Mouse (Mus musculus) fat pad, adult 2 months (tissue): ENCODE measurements around the gene Derl3.
"Not testable (repeated sequence)": the region's sequence is repeated elsewhere in the genome, so short reads cannot be mapped to it uniquely, and the experiment has no call there.

Experiments used
- DNase-seq: peaks from one replicate; pipeline ENCODE4 v3.0.0-alpha.2; 2011; ENCODE audit warnings: low read depth, low spot score; ENCODE audit errors: extremely low read depth

Derl3 gene

DNA sequence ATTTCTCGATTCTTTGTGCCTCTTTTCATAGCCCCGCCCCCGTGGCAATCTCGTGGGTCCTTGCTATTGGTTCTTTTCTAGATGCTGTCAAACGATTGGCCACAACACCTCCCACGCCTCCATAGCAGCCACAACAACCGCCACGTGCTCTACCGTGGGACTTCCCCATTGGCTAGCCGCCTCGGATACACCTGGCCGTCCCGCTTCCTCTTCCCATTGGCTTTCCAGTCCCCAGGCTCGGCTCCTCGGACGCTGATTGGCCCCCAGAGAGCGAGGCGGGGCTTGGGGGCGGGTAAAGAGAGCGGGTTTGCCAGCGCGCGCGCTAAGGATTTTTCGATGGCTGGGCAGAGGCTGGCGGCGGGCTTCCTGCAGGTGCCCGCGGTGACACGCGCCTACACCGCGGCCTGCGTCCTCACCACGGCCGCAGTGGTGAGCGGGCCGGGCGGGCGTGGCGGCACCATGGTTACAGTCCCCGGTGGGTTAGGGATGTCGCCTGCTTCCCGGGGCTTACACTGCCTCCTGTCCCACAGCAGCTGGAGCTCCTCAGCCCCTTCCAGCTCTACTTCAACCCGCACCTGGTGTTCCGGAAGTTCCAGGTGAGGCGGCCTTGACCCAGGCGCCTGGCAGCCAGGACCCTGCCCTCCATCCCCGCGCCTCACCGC, at the start of gene Derl3:
Gene Derl3, plus strand, starts transcription at position 325 of the 662 bp plus-strand sequence.
- peak; percentile 80 for DNase-seq

DNA sequence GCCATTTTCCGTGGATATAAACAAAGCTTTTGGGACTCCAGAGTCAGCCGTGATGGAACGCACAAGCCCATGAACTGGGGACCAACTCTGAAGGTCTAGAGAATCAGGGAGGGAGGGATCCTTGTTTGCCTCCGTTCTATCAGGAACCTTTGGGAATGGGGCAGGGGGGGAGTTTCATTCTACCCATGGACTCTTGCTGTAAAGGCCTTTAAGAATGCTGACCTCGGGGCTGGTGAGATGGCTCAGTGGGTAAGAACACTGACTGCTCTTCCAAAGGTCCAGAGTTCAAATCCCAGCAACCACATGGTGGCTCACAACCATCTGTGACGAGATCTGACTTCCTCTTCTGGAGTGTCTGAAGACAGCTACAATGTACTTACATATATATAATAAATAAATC, 49.3 kb upstream of the Derl3 start:
- not testable (repeated sequence) for DNase-seq

DNA sequence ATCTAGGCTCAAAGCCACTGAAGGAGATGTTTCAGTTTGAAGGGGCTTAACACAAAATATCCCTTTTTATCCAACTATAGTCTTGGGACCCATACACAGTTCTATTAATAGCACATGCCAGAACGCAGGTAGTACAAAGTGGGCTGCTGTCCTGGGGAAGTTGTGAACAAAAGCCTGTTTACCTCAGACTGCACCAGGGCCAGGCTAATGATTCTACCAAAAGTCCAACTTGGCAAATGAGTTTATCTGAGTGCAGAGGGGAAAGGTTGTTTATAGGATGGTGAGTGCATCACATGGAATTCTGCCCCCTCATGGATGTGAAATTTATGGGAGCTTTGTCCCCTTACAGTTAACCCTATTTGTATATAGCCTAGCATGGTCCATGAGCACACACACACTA, 48.4 kb upstream of the Derl3 start:
- DNase-seq, result no peak

DNA sequence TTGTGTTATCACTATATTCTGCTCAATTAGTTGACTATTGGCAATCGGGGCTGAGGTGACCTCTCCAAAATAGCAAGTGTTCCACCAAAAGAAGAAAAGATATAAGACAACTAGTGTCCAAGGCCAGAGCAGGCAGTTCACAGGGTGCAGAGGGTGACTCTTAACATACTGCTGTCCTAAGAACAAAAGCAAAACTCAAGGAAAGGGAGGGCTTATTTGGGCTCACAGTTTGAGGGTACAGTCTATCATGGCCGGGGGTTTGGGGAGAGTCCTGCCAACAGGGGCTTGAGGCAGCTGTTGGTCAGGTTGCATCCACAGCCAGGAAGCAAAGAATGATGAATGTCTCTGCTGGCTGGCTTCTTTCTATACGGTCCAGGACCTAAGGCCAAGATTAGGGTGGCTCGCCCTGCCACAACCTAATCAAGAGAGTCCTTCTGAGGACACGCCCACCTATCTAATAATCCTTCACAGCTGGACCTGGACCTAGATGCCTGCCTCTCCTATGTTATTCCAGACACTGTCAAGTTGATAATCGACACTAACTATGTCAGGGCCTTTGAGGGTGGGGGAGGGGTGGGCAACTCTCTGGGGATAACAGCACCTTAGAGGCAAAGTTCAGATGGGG, 47.8 kb upstream of the Derl3 start:
- no peak for DNase-seq

DNA sequence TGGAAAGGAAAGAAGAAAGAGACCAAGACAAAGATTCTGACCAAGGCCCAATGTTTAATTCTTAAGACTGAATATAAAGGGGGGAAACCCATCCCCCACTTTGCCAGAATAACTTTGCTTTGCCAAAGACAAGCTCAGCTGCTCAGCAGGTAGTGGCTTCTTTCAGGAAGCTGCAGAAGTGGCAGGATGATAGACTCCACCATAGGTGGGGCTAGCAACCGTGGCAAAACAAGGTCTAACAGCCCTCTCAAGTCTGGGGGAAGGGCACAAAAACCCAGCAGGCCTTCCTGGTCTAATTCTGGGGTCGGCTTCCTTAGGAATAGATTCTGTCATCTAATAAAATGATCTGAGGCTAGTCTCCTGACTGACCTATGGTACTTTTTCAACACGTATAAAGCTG, 44.8 kb upstream of the Derl3 start:
- no peak for DNase-seq

DNA sequence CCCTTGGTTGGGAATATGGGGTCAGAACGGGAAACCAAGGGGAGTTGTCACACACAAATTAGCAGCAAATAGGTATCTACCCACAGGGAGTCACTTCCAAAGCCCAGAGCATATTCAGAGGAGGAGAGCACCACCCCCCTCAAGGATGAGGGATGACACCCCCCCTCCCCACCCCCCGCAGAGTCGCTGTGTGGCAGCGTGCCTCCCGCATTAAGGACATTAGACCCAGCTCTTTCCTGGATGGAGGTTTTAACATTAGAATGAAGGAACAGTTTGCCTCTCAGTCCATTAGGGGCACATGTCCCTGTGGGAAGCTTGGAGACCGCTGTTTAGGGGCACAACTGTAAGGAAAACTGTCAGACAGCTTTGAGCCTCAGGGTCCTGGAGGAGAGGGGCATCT, 42.1 kb upstream of the Derl3 start:
- DNase-seq, result no peak

DNA sequence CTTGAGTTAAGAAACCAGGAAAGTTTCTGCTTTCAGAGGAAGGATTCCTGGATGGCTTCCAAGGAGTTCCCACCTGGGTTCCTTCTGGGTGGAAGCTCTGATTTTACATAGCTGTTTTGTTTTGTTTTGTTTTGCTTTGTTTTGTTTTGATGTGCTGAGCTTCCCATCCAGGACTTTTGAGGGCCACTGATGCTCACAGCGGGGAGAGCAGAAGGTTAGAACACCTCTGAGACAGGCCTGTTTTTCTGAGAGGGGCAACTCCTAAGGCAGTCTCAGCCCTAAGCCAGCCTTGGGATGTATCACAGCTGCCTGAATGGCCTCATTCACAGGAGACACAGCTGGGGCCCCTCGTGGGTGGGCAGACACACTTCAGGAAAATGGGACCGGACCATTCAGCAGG, 41.5 kb upstream of the Derl3 start:
- DNase-seq, result no peak

DNA sequence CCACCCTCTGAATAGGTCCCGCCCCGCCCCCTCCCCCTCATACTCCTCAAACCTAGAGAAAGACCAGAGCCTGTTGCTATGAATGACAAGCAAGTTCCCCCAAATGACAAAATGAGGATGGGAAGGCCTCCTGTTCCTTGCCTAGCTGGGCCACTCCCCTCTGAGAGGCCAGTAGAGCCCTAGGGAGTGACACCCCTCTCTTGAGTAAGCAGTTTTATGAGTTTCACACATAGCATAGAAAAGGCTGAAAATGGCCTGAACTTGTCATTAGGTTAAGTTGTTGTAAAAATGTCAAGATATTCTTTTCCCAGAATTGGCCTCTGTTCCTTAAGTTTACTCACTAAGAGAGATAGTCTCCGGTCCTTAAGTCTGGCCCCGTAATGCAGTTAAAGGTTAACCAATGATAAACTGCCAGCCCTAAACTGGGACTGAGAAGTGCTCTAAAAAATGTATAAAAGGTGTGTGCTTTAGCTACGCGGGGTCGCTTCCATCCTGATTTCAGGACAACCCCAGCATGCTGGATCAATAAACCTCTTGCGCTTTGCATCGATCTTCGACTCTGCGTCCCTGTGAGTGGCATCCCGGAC, 40.6 kb upstream of the Derl3 start:
- no peak for DNase-seq

DNA sequence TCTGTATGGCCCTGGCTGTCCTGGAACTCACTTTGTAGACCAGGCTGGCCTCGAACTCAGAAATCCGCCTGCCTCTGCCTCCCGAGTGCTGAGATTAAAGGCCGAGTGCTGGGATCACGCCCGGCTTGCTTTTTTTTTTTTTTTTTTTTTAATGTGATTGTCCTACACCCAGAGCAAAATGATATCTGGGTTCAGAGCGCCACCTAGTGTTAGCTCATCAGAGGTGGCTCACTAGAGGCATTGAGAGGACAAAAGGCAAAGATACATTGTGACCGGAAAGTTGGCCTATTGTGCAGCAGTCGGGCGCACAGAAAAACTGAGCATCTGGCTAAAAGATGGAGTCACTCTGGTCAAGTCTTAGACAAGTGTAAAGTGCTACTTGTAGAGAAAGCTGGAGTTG, 39.8 kb upstream of the Derl3 start:
- no peak for DNase-seq

DNA sequence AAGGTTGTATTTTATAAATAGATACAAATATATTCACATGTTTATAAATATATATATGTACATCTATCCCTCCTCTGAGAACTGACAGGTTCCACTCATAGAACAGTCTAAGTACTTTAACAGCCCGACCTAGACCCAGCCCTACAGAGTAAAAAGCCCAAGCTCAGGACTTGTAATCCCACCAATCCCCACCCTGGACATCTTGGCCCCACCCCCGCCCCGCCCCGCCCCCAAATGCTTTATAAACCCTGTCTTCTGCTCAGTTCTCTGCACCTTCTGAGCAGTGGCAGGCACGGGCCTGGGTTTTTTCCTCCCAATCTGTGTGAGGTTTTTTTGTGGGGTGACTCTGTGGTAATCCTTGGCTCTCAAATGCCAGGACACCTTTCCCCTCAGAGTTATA, 39.1 kb upstream of the Derl3 start:
- no peak for DNase-seq

DNA sequence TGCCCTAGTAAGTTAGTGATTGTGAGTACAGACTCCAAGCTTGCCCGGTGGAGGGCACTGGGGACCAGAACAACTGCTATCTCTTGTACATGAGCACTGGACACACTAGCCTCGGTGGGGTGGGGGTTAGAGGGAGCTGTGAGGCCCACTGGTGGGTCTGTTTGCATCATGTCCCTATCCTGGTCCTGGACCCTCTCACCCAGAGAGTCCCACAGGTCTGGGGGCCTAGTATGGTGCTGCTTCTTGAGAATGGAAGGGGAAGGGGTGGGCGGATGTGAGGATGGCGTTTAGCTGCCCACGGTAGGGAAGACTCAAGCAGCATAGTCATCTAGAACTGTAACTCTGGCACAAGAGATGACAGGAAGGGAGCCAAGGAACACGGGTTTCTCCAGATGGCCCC, 38.4 kb upstream of the Derl3 start:
- DNase-seq, result no peak

DNA sequence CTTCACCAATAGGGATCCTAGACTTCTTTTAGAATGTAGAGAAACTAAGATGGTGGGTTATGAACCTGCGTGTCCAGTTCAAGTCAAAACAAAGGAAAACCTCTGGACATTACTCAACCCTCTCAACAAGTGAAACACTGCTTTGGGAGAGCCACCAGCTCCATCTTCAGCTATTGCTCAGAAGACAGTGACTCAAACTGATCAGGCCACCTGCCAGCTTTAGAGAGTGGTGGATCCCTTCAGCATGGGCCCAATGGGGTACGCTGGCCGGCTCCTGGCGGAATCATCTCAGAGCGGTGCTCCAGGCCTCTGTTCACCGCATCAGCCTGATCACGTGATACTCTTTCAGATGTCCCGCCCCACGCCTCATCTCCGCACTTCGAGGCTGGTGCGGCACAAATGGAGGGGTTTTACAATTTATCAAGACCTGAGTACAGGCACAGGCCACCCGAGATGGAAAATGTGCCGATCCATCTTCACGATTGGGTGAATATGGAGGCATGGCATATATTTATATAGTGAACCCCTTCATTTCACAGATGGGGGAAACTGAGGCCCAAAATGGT, 37.7 kb upstream of the Derl3 start:
- DNase-seq, result no peak

DNA sequence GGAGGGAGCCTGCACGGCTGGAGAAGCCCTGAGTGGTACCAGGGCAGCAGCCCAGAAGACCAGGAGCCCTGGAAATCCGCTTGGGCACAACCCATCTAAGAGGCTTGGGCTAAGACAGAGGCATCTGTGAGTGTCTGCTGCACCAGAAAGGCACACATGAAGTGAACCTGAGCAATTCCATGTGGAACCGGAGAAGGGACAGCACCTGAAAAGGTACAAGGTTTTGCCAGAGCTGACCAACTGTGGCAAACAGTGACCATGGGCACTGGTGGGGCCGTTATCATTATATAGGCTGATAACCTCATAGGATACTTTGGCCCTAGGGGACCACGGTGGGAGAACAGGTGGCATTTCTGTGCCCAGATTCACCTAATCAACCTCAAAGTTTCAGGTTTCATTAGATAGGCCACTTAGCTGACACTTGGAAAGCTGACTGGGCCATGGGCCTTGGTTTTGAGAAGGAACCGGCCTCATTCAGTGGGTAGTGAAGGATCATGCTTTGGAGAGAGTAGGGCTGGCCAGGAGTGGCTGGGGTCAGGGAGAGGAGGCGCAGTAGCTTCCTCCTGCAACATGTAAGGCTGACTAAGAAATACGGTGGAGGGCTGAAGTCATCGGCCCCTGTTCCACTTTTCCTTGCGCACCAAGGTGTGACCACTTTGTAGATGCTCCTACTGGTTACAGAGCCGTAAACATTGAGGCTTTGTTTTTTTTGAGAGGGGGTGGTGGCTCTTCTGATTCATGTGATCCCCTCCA, 36.9 kb upstream of the Derl3 start:
- DNase-seq, result no peak

DNA sequence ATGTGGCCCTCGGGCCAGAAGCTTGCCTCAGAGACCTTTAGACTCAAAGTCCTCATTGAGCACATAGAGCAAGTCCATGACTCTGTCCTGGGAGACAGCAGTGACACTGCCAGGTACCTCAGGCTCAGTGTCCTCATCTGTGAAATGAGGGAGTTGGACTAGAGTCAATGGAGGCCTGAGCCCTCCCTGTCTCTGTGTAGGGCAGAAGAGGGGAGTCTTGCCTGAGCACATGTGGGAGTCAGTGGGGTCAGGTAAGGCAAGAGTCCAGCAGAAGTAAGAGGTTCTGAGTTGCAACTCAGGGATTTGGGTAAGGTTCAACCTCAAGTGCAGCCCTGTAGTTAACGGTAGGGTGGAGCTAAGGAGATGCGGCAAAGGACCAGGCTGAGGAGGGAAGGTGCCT, 36.2 kb upstream of the Derl3 start:
- DNase-seq, result no peak

DNA sequence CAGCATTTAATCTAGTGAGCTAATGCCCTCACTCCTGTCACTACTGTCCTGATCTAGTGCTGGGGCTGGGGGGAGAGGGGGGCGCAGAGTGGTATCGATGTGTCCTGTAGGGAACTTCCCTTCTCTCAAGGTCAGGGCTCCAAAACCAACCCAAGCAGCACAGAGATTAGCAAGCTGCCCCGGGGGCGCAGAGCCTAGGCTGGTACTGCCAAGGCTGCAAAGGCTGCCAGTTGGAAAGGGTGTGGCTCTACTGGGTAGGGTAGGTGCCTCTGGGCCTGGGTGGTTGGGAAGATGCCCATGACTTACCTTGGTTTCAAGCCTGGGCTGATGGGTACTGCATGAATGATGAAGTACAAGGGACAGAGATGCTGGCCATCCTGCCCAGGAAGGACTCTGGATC, 35.6 kb upstream of the Derl3 start:
- DNase-seq, result peak; percentile 68

DNA sequence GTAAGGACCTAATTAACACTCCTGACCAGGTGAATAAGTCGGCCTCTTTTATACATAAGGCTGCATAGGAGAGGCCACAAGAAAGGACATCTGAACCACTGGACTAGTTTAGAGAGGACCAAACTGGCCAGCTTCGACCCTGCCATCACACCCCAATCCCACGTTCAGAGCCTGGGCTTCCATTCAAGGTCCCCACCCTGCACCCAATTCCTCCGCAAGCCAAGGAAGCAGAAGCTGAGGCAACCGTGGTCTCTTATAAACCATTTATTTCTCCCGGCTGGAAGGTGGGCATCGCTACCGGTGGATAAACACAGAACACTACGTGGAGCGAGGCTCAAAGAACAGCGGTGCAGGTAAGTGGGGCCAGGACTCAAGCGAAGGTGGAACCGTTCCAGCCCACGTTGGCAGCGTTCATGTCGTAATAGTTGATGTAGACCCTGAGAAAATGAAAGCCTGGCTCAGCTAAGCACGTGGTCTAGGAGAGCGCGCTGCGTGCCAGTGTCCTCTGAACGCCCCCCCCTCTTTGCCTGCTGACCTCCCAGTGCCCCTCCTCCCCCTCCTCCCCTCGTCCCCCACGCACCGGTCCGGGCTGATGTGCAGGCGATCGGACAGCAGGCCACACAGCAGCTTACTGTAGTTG, 34.0 kb upstream of the Derl3 start:
- no peak for DNase-seq

DNA sequence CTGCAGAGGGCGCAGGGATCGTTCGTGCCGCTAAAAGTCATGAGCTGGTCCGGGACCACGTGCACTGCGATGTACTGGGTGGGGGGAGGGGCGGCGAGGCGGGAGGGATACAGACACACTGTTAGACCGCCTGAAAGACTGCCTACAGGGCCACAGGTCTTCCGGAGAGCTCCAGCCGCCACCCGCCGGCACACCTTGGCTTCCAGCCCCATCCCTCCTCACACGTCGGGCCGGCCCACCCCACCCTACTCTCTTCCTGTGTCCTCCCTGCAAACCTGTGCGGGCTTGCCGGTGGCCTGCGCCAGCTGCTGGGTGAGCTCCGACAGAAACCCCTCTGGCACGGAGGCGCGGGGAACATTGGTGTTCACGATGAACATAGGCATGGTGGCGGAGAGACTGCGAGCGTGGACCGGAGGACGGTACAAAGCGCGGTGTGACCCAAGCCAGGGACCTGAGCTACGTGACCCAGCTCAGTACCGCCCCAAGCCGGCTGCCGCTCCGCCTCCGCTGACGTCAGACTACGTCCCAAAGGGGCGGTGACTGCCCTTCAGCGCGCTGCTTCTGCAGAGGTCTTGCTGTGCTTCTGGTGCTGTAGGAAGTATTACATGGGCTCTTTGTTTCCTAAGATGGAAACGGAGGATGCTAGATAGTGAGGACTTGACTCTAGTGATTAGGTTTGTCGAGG, 33.3 kb upstream of the Derl3 start, which contains the start of gene Mif:
Gene Mif, minus strand, starts transcription at position 455 of the 685 bp plus-strand sequence.
- DNase-seq, result not testable (repeated sequence)

DNA sequence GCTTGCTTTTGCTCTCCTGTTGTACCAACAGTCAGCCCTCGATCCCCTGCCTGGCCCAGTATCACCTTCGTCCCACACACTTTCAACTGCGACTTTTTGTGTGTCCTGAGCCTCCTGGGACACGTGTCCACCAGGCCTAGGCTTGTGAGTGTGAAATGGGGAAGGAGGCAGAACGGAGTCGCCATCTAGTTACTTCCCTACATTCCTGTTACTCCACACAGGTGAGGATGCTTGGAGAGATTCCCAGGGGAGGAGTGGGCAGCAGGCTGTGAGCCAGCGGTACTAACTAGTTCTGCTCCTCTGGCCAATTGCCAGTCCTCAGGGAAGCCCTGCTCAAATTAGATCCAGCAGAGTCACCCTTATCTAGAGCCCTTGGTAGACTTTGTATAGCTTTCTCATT, 32.5 kb upstream of the Derl3 start:
- no peak for DNase-seq

DNA sequence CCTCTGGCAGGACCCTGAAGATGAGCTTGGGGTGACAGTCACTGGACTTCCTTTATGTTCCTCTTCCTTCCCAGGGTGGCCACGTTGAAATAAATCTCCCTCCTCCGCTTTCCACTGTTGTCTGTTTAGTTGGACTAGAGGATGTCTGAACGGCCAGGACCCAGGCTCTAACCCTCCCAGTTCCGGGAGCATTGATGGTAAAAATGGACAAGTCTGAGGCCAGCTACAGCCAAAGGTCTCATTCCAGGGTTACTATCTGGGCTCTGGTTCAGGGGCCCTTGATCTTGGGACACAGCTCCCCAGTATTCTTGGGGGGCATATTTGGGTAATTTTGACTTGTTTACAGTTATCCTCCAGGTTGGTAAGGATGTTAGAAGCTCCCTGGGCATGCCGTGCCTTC, 31.6 kb upstream of the Derl3 start:
- no peak for DNase-seq
